In the genomic region with DNA sequence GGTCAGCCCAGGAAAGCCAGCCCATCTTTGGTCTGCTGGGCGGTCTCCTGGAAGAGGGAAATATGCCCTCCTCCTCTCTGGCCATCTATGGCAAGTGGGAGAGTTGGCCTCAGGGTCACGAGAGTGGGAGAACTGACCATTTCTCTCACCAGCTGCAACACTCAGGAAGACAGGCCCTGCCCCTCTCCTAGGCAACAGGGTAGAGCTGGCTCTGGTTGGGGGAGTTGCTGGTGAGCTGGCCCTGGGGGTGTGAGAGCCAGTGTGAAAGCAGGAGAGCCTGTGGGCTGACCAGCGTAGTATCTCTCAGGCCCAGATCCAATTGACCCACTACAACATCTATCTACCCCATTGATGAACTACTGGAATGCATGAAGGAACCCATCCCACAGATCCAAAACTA, we compare ENCODE assay signal across 21 mouse cellular contexts. TPM values are rescaled to one million over a fixed set of nuclear protein-coding genes. Genes with fewer than 3 reads are reported as not detected.
"Had no signal": no experiment of that assay in that cellular context is flagged by ENCODE, and none has a peak within 500 bp of the region (broad histone marks: within the 10 kb centered on the region; RNA-seq: fewer than 3 reads in every experiment).

No protein-coding gene starts in this region.

- H3K9me3 ChIP-seq: intestine, embryonic 15.5 days; limb, embryonic 12.5 days; limb, embryonic 15.5 days; lung, embryonic 15.5 days; neural tube, embryonic 12.5 days; neural tube, embryonic 15.5 days had no signal

- DNase-seq: kidney, adult 18-20 months; kidney, postnatal 10 days; kidney, postnatal 36 days; left cerebral cortex, postnatal 4 days; lung, postnatal 10 days; lung, postnatal 36 days; midbrain, embryonic 14.5 days; right cerebral cortex, adult 18-20 months; right cerebral cortex, postnatal 14 days; right cerebral cortex, postnatal 4 days; thymus, postnatal 25 days had no signal

- H3K27ac ChIP-seq: intestine, embryonic 15.5 days; limb, embryonic 12.5 days; limb, embryonic 15.5 days; liver, embryonic 14.5 days; lung, embryonic 15.5 days; neural tube, embryonic 12.5 days; neural tube, embryonic 15.5 days had no signal

- H3K27me3 ChIP-seq: intestine, embryonic 15.5 days; limb, embryonic 12.5 days; limb, embryonic 15.5 days; lung, embryonic 15.5 days; megakaryocyte, embryonic 14.5 days; neural tube, embryonic 12.5 days; neural tube, embryonic 15.5 days had no signal

- H3K4me2 ChIP-seq: intestine, embryonic 15.5 days; limb, embryonic 12.5 days; limb, embryonic 15.5 days; lung, embryonic 15.5 days; midbrain, embryonic 11.5 days; neural tube, embryonic 12.5 days; neural tube, embryonic 15.5 days had no signal

- ATAC-seq: intestine, embryonic 15.5 days had no signal

- H3K9ac ChIP-seq: intestine, embryonic 15.5 days; limb, embryonic 12.5 days; limb, embryonic 15.5 days; liver, embryonic 14.5 days; lung, embryonic 15.5 days; neural tube, embryonic 12.5 days; neural tube, embryonic 15.5 days had no signal

- H3K36me3 ChIP-seq: intestine, embryonic 15.5 days; limb, embryonic 12.5 days; limb, embryonic 15.5 days; lung, embryonic 15.5 days; neural tube, embryonic 12.5 days; neural tube, embryonic 15.5 days had no signal

- H3K4me1 ChIP-seq: intestine, embryonic 15.5 days; limb, embryonic 12.5 days; lung, embryonic 15.5 days; neural tube, embryonic 12.5 days; neural tube, embryonic 15.5 days had no signal

- H3K4me3 ChIP-seq: intestine, embryonic 15.5 days; limb, embryonic 12.5 days; limb, embryonic 15.5 days; lung, embryonic 15.5 days; megakaryocyte, embryonic 14.5 days; neural tube, embryonic 12.5 days; neural tube, embryonic 15.5 days had no signal

RNA-seq across cellular contexts. Expression of a gene that starts 43.3 kb away (rescaled TPM):
- polyA plus RNA-seq: intestine, embryonic 15.5 days; lung, embryonic 15.5 days; thymus, postnatal 0 days had no signal
